Mouse (Mus musculus) intestine, embryonic 16.5 days (tissue): Measurements from ENCODE around the gene Slc9a5. TPM values are rescaled to one million over a fixed set of nuclear protein-coding genes. Genes with fewer than 3 reads are reported as not detected.

Source experiments
- ATAC-seq: fragments of 200-750 bp; cut with Nextera tagmentation; 2 replicates; pipeline ENCODE4 v1.8.0; 2017; ENCODE audit warnings: moderate TSS enrichment, moderate library complexity
- H3K27ac ChIP-seq: fragments of 300-500 bp; sonication (generic); 2 replicates; pipeline ENCODE4 v1.5.1; 2014; ENCODE audit warnings: mild to moderate bottlenecking, low read length
- H3K27me3 ChIP-seq: fragments of 300-500 bp; sonication (generic); replicated peaks from 2 replicates; pipeline ENCODE4 v1.6.1; 2014; ENCODE audit warnings: low read length, control low read depth, mixed read lengths; ENCODE audit not compliant: control insufficient read depth, insufficient read depth
- H3K36me3 ChIP-seq: fragments of 300-500 bp; sonication (generic); 2 replicates; pipeline ENCODE4 v1.6.1; 2014; ENCODE audit warnings: low read length, control low read depth; ENCODE audit not compliant: control insufficient read depth, insufficient read depth
- H3K4me1 ChIP-seq: fragments of 300-500 bp; sonication (generic); 2 replicates; pipeline ENCODE4 v1.6.1; 2014; ENCODE audit warnings: low read length, control low read depth, mixed read lengths; ENCODE audit not compliant: control insufficient read depth, insufficient read depth
- H3K4me2 ChIP-seq: fragments of 300-500 bp; sonication (generic); 2 replicates; pipeline ENCODE4 v1.6.1; 2014; ENCODE audit warnings: low read depth, low read length, control low read depth
- H3K4me3 ChIP-seq: fragments of 300-500 bp; sonication (generic); 2 replicates; pipeline ENCODE4 v1.5.1; 2014; ENCODE audit warnings: mild to moderate bottlenecking, low read length
- H3K9ac ChIP-seq: fragments of 300-500 bp; sonication (generic); 2 replicates; pipeline ENCODE4 v1.6.1; 2014; ENCODE audit warnings: low read depth, low read length
- H3K9me3 ChIP-seq: fragments of 300-500 bp; sonication (generic); 2 replicates; pipeline ENCODE4 v1.6.1; 2016; ENCODE audit warnings: low read length, control low read depth; ENCODE audit not compliant: control insufficient read depth
- WGBS: fragments of 180-500 bp; shearing (Covaris S2); extraction: QIAGEN DNeasy Blood & Tissue Kit; methylation state at CpG from one replicate; pipeline ENCODE4 v1.1.7; 2014; 5-methylcytosine and 5-hydroxymethylcytosine counted together
- polyA plus RNA-seq: library from polyadenylated mRNA; unstranded; fragments of >200 nt; fragmentation: Nextera tagmentation; extraction: Ambion mirVana; gene quantifications from 2 replicates; pipeline ENCODE4 v1.2.1, GENCODE M21; 2015

Gene Slc9a5
- polyA plus RNA-seq, 1 experiment from 2014 or later, result 1.1 TPM

DNA sequence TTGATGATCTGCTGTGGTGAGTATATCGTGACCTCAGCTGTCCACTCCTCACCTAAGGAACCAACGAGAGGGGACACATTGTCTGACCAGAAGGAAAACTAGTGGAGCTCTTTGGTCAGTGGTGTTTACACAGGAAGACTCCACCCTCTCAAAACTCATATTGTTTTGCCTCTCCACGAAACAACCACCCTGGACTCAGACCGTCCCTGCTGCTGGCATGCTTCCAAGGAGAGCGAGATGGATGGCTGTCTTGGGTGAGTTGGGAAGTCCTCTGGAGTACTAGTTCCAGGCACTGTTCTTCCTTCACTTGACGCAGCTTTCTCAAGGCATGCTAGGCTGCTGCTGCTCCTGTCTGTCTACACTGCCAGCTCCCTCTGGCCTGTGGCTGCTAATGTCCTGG, 40.5 kb downstream of the Slc9a5 start:
- Histone ChIP-seq H3K36me3 (no peaks in the 10 kb centered on the region), H3K27ac (no peak overlapping the region), H3K9ac (no peak overlapping the region), H3K4me1 (no peaks in the 10 kb centered on the region), H3K4me2 (no peak overlapping the region), H3K27me3 (no peaks in the 10 kb centered on the region), H3K4me3 (no peak overlapping the region), H3K9me3 (no peaks in the 10 kb centered on the region)
- no peak for ATAC-seq
- WGBS, result 54% methylated on average over 6 of the region's 6 CpGs

DNA sequence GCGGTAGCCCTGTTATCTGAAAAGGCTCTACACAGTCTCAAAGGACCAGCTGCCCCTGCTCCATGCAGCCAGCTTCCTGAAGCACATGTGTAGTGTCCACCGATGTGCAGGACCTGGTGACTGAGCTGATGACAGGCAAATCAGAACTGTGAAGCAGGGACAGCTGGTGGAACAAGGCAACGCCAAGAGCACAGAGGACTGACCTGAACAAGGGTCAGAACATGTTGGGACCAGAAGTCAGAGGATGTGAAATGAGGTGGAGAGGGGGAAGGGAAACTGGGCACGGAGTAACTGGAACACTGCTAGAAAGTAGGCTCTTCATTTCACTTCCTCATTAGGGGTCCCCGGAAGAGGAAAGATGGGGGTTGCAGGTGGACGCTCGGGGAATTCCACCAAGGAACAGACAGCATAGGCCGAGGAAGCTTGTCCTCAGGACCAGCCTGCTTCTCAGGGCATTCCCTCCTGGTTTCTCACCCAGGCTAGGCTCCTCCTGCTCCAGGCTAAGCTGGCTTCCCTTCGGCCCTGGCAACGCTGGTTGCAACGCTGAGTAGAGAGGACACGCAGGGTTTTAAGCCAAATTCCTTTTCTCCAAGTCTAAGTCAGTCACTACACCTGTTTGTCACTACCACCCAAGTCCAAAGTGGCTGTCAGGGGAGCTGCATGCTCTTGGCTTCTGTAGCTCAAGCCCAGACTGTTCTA, 44.6 kb downstream of the Slc9a5 start:
- Histone ChIP-seq H3K4me2 (no peak overlapping the region), H3K4me3 (no peak overlapping the region), H3K4me1 (no peaks in the 10 kb centered on the region), H3K9ac (no peak overlapping the region), H3K36me3 (no peaks in the 10 kb centered on the region), H3K9me3 (no peaks in the 10 kb centered on the region), H3K27ac (no peak overlapping the region), H3K27me3 (no peaks in the 10 kb centered on the region)
- ATAC-seq, result no peak
- 86% methylated on average over 12 of the region's 12 CpGs for WGBS

DNA sequence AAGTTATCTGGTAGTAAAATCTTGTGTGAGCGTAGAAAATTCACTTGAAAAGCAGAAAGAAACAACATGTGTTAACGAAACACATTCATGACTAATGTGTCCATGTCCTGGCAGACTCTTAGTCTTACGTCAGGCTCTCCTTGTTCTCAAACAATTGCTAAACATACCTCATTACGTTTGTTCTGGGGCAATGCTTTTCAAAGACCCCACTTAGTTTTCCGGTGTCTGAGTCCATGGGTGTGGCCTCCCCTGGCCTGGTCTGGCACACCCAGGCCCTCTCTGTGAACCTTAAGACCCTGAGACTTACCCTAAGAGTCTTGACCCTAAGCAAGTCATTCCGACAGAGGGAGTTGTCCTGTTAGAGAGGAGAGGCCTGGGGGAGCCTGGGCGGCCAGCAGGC, 45.3 kb downstream of the Slc9a5 start:
- no peaks in the 10 kb centered on the region for H3K27me3 ChIP-seq
- H3K4me3 ChIP-seq, result no peak overlapping the region
- no peak overlapping the region for H3K27ac ChIP-seq
- no peak for ATAC-seq
- H3K4me1 ChIP-seq, result no peaks in the 10 kb centered on the region
- no peak overlapping the region for H3K4me2 ChIP-seq
- H3K36me3 ChIP-seq, result no peaks in the 10 kb centered on the region
- H3K9ac ChIP-seq, result no peak overlapping the region
- WGBS, result 71% methylated on average over 7 of the region's 7 CpGs
- H3K9me3 ChIP-seq, result no peaks in the 10 kb centered on the region

DNA sequence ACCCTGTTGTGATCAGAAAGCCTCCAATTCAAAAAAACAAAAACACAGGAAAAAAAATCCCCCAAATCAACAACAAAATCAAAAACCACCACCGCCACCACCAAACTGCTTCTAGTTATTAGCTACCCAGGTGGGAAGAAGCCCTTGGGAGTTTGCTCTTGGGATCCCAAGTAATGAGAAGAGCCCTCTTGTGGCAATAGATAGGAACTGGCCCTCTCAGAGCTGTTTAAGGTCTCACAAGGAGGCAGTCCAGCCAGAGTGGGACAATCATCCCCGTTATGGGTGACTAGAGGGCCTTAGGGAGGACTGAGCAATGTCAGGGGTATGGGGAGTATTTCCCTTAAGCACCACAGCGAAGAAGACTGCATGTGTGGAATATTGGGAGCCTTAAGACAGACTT, 49.1 kb downstream of the Slc9a5 start:
- H3K36me3 ChIP-seq, result no peaks in the 10 kb centered on the region
- H3K4me3 ChIP-seq, result no peak overlapping the region
- 35% methylated on average over 3 of the region's 3 CpGs for WGBS
- no peak overlapping the region for H3K9ac ChIP-seq
- no peak for ATAC-seq
- no peak overlapping the region for H3K4me2 ChIP-seq
- no peaks in the 10 kb centered on the region for H3K9me3 ChIP-seq
- H3K27ac ChIP-seq, result no peak overlapping the region
- H3K27me3 ChIP-seq, result no peaks in the 10 kb centered on the region
- H3K4me1 ChIP-seq, result no peaks in the 10 kb centered on the region

DNA sequence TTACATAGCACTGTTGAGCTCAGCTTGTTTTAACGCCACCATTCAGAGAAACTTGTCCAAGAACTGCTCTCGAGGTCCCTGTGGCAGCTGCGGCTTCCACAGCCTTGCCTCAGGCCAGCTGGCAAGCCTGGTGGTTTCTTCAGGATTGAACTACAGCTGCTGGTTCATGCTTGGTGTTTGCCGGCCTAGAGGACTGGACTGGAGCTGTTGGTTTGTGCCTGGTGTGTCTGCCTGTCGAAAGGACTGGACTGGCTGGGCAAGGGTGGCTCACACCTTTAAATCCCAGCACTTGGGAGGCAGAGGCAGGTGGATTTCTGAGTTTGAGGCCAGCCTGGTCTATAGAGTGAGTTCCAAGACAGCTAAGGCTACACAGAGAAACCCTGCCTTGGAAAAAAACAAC, 51.4 kb downstream of the Slc9a5 start:
- Histone ChIP-seq H3K27me3 (no peaks in the 10 kb centered on the region), H3K9ac (no peak overlapping the region), H3K9me3 (no peaks in the 10 kb centered on the region), H3K36me3 (no peaks in the 10 kb centered on the region), H3K4me1 (no peaks in the 10 kb centered on the region), H3K4me3 (no peak overlapping the region), H3K27ac (no peak overlapping the region), H3K4me2 (no peak overlapping the region)
- WGBS, result 90% methylated on average over 5 of the region's 5 CpGs
- ATAC-seq, result no peak

DNA sequence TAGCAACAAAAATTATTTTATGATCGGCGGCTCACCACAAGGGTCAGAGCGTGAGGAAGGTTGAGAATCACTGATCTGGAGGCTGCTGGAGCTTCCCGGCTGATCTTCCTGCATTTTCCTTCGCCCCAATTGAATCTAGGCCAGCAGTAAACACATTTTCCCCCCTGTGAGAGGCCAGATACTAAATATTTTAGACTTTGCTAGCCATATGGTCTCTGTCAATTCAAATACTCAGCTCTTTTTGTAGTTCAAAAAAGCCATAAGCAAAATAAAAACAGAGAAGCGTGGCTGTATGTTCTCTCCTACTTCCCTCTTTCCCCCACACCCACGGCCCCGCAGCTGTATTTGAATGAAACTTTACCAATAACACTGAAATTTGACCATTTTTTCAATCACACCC, 54.8 kb downstream of the Slc9a5 start:
- no peak overlapping the region for H3K4me2 ChIP-seq
- no peaks in the 10 kb centered on the region for H3K27me3 ChIP-seq
- no peak overlapping the region for H3K27ac ChIP-seq
- no peak overlapping the region for H3K4me3 ChIP-seq
- H3K9ac ChIP-seq, result no peak overlapping the region
- no peaks in the 10 kb centered on the region for H3K36me3 ChIP-seq
- ATAC-seq, result no peak
- 67% methylated on average over 8 of the region's 8 CpGs for WGBS
- no peaks in the 10 kb centered on the region for H3K4me1 ChIP-seq
- no peaks in the 10 kb centered on the region for H3K9me3 ChIP-seq

DNA sequence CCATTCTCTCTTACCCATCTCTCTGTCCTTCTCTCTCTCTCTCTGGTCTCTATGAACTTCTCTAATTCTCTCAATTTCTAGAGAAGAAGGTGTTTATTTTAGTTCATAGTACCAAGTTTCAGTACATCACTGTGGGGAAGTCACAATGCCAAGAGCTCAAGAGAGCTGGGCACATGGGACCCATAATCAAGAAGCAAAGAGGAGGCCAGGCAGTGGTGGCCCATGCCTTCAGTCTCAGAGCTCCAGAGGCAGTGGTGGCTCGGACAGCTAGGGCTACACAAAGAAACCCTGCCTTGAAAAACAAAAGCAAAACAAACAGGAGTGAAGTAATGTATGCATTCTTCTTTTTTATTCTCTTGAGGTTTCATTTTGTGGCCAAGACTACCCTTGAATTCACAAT, 55.9 kb downstream of the Slc9a5 start:
- Histone ChIP-seq H3K4me1 (no peaks in the 10 kb centered on the region), H3K27me3 (no peaks in the 10 kb centered on the region), H3K9ac (no peak overlapping the region), H3K27ac (no peak overlapping the region), H3K9me3 (no peaks in the 10 kb centered on the region), H3K4me3 (no peak overlapping the region), H3K4me2 (no peak overlapping the region), H3K36me3 (no peaks in the 10 kb centered on the region)
- ATAC-seq, result no peak
- WGBS, result 68% methylated on average over 1 of the region's 1 CpGs

DNA sequence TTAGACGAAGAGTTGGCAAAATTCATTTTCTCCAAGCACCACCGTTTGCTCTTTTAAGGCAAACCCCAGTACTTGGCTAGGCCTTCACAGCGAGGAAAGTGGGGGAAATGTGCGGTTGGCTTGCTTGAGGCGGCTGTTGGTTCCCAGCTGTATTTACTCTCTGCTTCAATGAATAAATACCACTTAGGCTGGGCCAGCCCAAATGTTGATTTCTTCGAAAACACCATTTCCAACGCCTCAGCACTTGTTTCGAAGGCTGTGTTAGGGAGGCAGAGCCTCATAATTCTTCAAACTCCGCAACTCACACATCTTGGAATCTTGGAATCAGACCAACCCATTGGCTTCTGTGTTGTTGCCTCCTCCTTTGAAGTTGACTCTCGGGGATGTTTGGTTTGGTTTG, 57.8 kb downstream of the Slc9a5 start:
- no peak for ATAC-seq
- H3K4me1 ChIP-seq, result no peaks in the 10 kb centered on the region
- H3K27ac ChIP-seq, result no peak overlapping the region
- no peaks in the 10 kb centered on the region for H3K36me3 ChIP-seq
- H3K9ac ChIP-seq, result no peak overlapping the region
- no peak overlapping the region for H3K4me2 ChIP-seq
- 44% methylated on average over 10 of the region's 10 CpGs for WGBS
- H3K27me3 ChIP-seq, result no peaks in the 10 kb centered on the region
- H3K4me3 ChIP-seq, result no peak overlapping the region
- H3K9me3 ChIP-seq, result no peaks in the 10 kb centered on the region

DNA sequence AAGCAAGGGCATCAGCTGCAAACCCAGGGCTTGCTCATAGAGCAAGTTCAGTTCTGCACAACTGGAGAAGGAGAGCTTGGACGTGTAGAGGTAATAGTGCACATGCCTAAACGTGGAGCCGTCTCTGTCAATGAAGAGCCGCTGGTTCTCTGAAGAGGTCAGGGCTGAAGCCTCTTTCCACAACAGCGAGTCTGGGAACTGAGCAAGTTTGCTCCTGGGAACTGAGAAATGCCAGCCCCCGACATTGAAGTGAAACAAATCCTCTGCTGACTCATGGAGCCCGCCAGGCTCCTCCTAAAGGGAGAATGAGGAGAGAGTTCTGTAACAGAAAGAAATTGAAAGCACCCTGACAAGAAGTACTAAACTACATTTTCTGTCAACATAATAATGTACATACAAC, 59.7 kb downstream of the Slc9a5 start:
- WGBS, result 56% methylated on average over 7 of the region's 7 CpGs
- Histone ChIP-seq H3K4me3 (no peak overlapping the region), H3K36me3 (no peaks in the 10 kb centered on the region), H3K4me2 (no peak overlapping the region), H3K4me1 (peaks cover under 1% of the 10 kb centered on the region; the same call in 1 of the 2 replicates), H3K9me3 (no peaks in the 10 kb centered on the region), H3K9ac (no peak overlapping the region), H3K27me3 (peaks cover 3% of the 10 kb centered on the region), H3K27ac (no peak overlapping the region)
- no peak for ATAC-seq

DNA sequence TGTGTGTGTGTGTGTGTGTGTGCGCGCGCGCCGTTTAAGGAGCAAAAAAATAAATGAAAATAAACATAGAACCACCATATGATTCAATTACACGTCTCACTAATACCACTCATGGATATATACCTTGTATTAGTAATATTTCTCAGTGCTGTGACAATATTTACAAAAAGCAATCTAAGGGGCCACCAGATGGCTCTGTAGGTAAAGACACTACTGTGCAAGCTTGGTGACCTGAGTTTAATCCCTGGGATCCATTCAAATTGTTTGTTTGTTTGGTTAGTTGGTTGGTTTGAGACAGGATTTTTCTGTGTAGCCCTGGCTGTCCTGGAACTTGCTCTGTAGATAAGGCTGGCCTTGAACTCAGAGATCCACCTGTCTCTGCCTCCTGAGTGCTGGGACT, 61.3 kb downstream of the Slc9a5 start:
- Histone ChIP-seq H3K4me1 (peaks cover 4% of the 10 kb centered on the region; the same call in 1 of the 2 replicates), H3K9ac (no peak overlapping the region), H3K27ac (no peak overlapping the region), H3K36me3 (no peaks in the 10 kb centered on the region), H3K4me3 (no peak overlapping the region), H3K4me2 (no peak overlapping the region), H3K27me3 (peaks cover 6% of the 10 kb centered on the region), H3K9me3 (no peaks in the 10 kb centered on the region)
- 89% methylated on average over 6 of the region's 6 CpGs for WGBS
- ATAC-seq, result no peak
